Mouse (Mus musculus) bone marrow, adult 2 months (tissue): ENCODE measurements around the gene Vegfa.

Experiments used
- CTCF ChIP-seq: fragments of 200-500 bp; IDR thresholded peaks from 2 replicates; pipeline ENCODE4 v1.5.1; 2011; ENCODE audit warnings: low read length, control low read depth; ENCODE audit not compliant: control insufficient read depth, insufficient read depth
- POLR2A ChIP-seq: fragments of 200-500 bp; IDR thresholded peaks from 2 replicates; pipeline ENCODE4 v1.6.1; 2011; ENCODE audit warnings: low read depth, mild to moderate bottlenecking, control low read depth, low read length, borderline replicate concordance; ENCODE audit not compliant: control insufficient read depth

- TF ChIP-seq CTCF (no peak), POLR2A (no peak)
Measured at GRCm38 (mm10) chr17:46052146-46052545, 20.0 kb upstream of the Vegfa start.
